Mouse (Mus musculus) heart, embryonic 16.5 days (tissue): Measurements from ENCODE around the gene Usp13. TPM values are rescaled to one million over a fixed set of nuclear protein-coding genes. Genes with fewer than 3 reads are reported as not detected.

Experiments used
- ATAC-seq: fragments of 200-750 bp; cut with Nextera tagmentation; replicated peaks from 2 replicates; pipeline ENCODE4 v1.8.0; 2017; ENCODE audit warnings: moderate number of reproducible peaks; ENCODE audit not compliant: insufficient read depth, low FRiP score; ENCODE audit errors: extremely low read depth
- H3K27ac ChIP-seq: fragments of 300-500 bp; sonication (generic); 2 replicates; pipeline ENCODE4 v1.5.1; 2014; ENCODE audit warnings: mild to moderate bottlenecking, low read length, control low read depth, moderate library complexity
- H3K27me3 ChIP-seq: fragments of 300-500 bp; sonication (generic); 2 replicates; pipeline ENCODE4 v1.6.1; 2014; ENCODE audit warnings: low read length, mixed read lengths; ENCODE audit not compliant: control insufficient read depth, insufficient read depth
- H3K36me3 ChIP-seq: fragments of 300-500 bp; sonication (generic); 2 replicates; pipeline ENCODE4 v1.6.1; 2014; ENCODE audit not compliant: control insufficient read depth, insufficient read depth
- H3K4me1 ChIP-seq: fragments of 300-500 bp; sonication (generic); 2 replicates; pipeline ENCODE4 v1.6.1; 2014; ENCODE audit warnings: low read length, mixed read lengths; ENCODE audit not compliant: control insufficient read depth, insufficient read depth
- H3K4me2 ChIP-seq: fragments of 300-500 bp; sonication (generic); 2 replicates; pipeline ENCODE4 v1.6.1; 2014; ENCODE audit warnings: low read depth, mild to moderate bottlenecking, control low read depth, low read length
- H3K4me3 ChIP-seq: fragments of 300-500 bp; sonication (generic); 2 replicates; pipeline ENCODE4 v1.5.1; 2014; ENCODE audit warnings: mild to moderate bottlenecking, control low read depth, low read length
- H3K9ac ChIP-seq: fragments of 300-500 bp; sonication (generic); 2 replicates; pipeline ENCODE4 v1.6.1; 2014; ENCODE audit warnings: low read length, control low read depth
- H3K9me3 ChIP-seq: fragments of 300-500 bp; sonication (generic); replicated peaks from 2 replicates; pipeline ENCODE4 v1.6.1; 2016; ENCODE audit warnings: low read length; ENCODE audit not compliant: control insufficient read depth
- WGBS: fragments of 180-500 bp; shearing (Covaris S2); extraction: QIAGEN DNeasy Blood & Tissue Kit; methylation state at CpG from one replicate; pipeline ENCODE4 v1.1.7; 2014; 5-methylcytosine and 5-hydroxymethylcytosine counted together
- polyA plus RNA-seq: library from polyadenylated mRNA; unstranded; fragments of >200 nt; fragmentation: Nextera tagmentation; extraction: Ambion mirVana; gene quantifications from 2 replicates; pipeline ENCODE4 v1.2.1, GENCODE M21; 2015

Gene Usp13
- polyA plus RNA-seq, 1 experiment from 2014 or later = 63.2 TPM

GRCm38 (mm10) chr3:32970257-32970656 lies 152.9 kb downstream of the Usp13 start:
- H3K9me3 ChIP-seq = 0 out of 2 replicates have a peak, but pooled peaks cover 4% of the 10 kb centered on the region
- H3K27me3 ChIP-seq = no peaks in the 10 kb centered on the region
- H3K36me3 ChIP-seq = no peaks in the 10 kb centered on the region
- H3K27ac ChIP-seq = no peak overlapping the region
- 84% methylated on average over 1 of the region's 1 CpGs for WGBS
- no peak overlapping the region for H3K9ac ChIP-seq
- no peak overlapping the region for H3K4me2 ChIP-seq
- ATAC-seq = no peak
- no peaks in the 10 kb centered on the region for H3K4me1 ChIP-seq
- no peak overlapping the region for H3K4me3 ChIP-seq

GRCm38 (mm10) chr3:32979238-32979637 lies 161.9 kb downstream of the Usp13 start:
- ATAC-seq = no peak
- 69% methylated on average over 6 of the region's 6 CpGs for WGBS
- Histone ChIP-seq H3K4me2 (no peak overlapping the region), H3K27ac (no peak overlapping the region), H3K9me3 (no peaks in the 10 kb centered on the region), H3K36me3 (no peaks in the 10 kb centered on the region), H3K4me3 (no peak overlapping the region), H3K9ac (no peak overlapping the region), H3K4me1 (no peaks in the 10 kb centered on the region), H3K27me3 (no peaks in the 10 kb centered on the region)

GRCm38 (mm10) chr3:32979981-32980380 lies 162.6 kb downstream of the Usp13 start:
- WGBS = 69% methylated on average over 4 of the region's 4 CpGs
- Histone ChIP-seq H3K4me3 (no peak overlapping the region), H3K9me3 (no peaks in the 10 kb centered on the region), H3K36me3 (no peaks in the 10 kb centered on the region), H3K27me3 (no peaks in the 10 kb centered on the region), H3K4me2 (no peak overlapping the region), H3K4me1 (no peaks in the 10 kb centered on the region), H3K27ac (no peak overlapping the region), H3K9ac (no peak overlapping the region)
- ATAC-seq = no peak

- 71% methylated on average over 3 of the region's 3 CpGs for WGBS
- no peak overlapping the region for H3K4me3 ChIP-seq
- ATAC-seq = no peak
- H3K27ac ChIP-seq = no peak overlapping the region
- no peaks in the 10 kb centered on the region for H3K36me3 ChIP-seq
- no peak overlapping the region for H3K9ac ChIP-seq
- no peaks in the 10 kb centered on the region for H3K9me3 ChIP-seq
- no peak overlapping the region for H3K4me2 ChIP-seq
- no peaks in the 10 kb centered on the region for H3K4me1 ChIP-seq
- no peaks in the 10 kb centered on the region for H3K27me3 ChIP-seq
Observed at GRCm38 (mm10) chr3:32985141-32985540, 167.8 kb downstream of the Usp13 start.

Other genes starting within 250 kb of the Usp13 start
- 56.3 and 61.0 TPM in 2 replicates for gene Gnb4, start 201.0 kb upstream of the Usp13 start, polyA plus RNA-seq
- 91.7 and 96.9 TPM in 2 replicates for gene Actl6a, start 111.2 kb upstream of the Usp13 start, polyA plus RNA-seq
- 621 and 623 TPM in 2 replicates for gene Ndufb5, start 80.6 kb upstream of the Usp13 start, polyA plus RNA-seq
- 34.0 and 35.0 TPM in 2 replicates for gene Mrpl47, start 79.9 kb upstream of the Usp13 start, polyA plus RNA-seq